Mouse (Mus musculus) lung, embryonic 14.5 days (tissue): ENCODE results near the gene Efnb3. TPM values are rescaled to one million over a fixed set of nuclear protein-coding genes. Genes with fewer than 3 reads are reported as not detected.

Experiments used
- ATAC-seq: fragments of 200-750 bp; cut with Nextera tagmentation; 2 replicates; pipeline ENCODE4 v1.8.0; 2017; ENCODE audit warnings: mild to moderate bottlenecking, moderate TSS enrichment, moderate library complexity; ENCODE audit not compliant: insufficient read depth
- DNase-seq: peaks from one replicate; pipeline ENCODE4 v3.0.0-alpha.2; 2015
- H3K27ac ChIP-seq: fragments of 300-500 bp; sonication (generic); 2 replicates; pipeline ENCODE4 v1.5.1; 2014; ENCODE audit warnings: low read depth, mild to moderate bottlenecking, moderate library complexity
- H3K27me3 ChIP-seq: fragments of 300-500 bp; sonication (generic); 2 replicates; pipeline ENCODE4 v1.6.1; 2014; ENCODE audit warnings: low read length, control low read depth; ENCODE audit not compliant: insufficient read depth
- H3K36me3 ChIP-seq: fragments of 300-500 bp; sonication (generic); 2 replicates; pipeline ENCODE4 v1.6.1; 2014; ENCODE audit warnings: control low read depth; ENCODE audit not compliant: insufficient read depth
- H3K4me1 ChIP-seq: fragments of 300-500 bp; sonication (generic); 2 replicates; pipeline ENCODE4 v1.6.1; 2014; ENCODE audit warnings: antibody characterized with exemption, control low read depth; ENCODE audit not compliant: insufficient read depth
- H3K4me2 ChIP-seq: fragments of 300-500 bp; sonication (generic); 2 replicates; pipeline ENCODE4 v1.6.1; 2014; ENCODE audit warnings: mild to moderate bottlenecking
- H3K4me3 ChIP-seq: fragments of 300-500 bp; sonication (generic); 2 replicates; pipeline ENCODE4 v1.5.1; 2014; ENCODE audit warnings: low read depth, low read length
- H3K9ac ChIP-seq: fragments of 300-500 bp; sonication (generic); 2 replicates; pipeline ENCODE4 v1.6.1; 2014
- H3K9me3 ChIP-seq: fragments of 300-500 bp; sonication (generic); 2 replicates; pipeline ENCODE4 v1.6.1; 2016; ENCODE audit warnings: low read depth, low read length, control low read depth
- CTCF ChIP-seq: IDR thresholded peaks from 2 replicates; pipeline ENCODE4 v1.5.1; 2016; ENCODE audit warnings: antibody characterized with exemption, low read depth
- WGBS: fragments of 180-500 bp; shearing (Covaris S2); extraction: QIAGEN DNeasy Blood & Tissue Kit; methylation state at CpG from one replicate; pipeline ENCODE4 v1.1.7; 2014; 5-methylcytosine and 5-hydroxymethylcytosine counted together
- polyA plus RNA-seq: library from polyadenylated mRNA; unstranded; fragments of >200 nt; fragmentation: Nextera tagmentation; extraction: Ambion mirVana; gene quantifications from 2 replicates; pipeline ENCODE4 v1.2.1, GENCODE M21; 2014

Efnb3 gene
- polyA plus RNA-seq, 1 experiment from 2014 or later = 2.8 TPM

DNA sequence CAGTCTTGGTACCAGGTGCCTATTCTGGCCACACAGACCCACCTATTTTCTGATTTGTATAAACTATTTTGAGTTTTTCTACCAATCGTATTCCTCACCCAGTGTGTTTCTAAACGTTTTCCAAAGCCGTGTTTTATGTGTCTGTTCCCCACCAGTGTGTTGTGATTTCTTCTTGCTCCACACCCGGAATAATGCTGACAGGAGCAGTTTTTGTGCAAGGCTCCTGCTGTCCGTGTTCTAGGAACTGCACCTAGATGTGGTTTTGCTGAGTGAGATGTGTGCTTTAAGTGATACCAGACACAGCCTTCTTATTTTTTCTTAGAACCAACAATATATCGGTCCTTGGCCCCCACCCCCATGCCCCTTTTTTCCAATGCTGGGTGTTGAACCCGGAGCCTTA lies 24.0 kb upstream of the Efnb3 start:
- Histone ChIP-seq H3K27ac (no peak overlapping the region), H3K9ac (no peak overlapping the region), H3K4me3 (no peak overlapping the region), H3K36me3 (peaks cover 44% of the 10 kb centered on the region), H3K4me1 (peaks cover 4% of the 10 kb centered on the region; the same call in 1 of the 2 replicates), H3K9me3 (no peaks in the 10 kb centered on the region), H3K27me3 (no peaks in the 10 kb centered on the region), H3K4me2 (no peak overlapping the region)
- DNase-seq (no peak), ATAC-seq (no peak)
- TF ChIP-seq CTCF = no peak
- 80% methylated on average over 7 of the region's 7 CpGs for WGBS

DNA sequence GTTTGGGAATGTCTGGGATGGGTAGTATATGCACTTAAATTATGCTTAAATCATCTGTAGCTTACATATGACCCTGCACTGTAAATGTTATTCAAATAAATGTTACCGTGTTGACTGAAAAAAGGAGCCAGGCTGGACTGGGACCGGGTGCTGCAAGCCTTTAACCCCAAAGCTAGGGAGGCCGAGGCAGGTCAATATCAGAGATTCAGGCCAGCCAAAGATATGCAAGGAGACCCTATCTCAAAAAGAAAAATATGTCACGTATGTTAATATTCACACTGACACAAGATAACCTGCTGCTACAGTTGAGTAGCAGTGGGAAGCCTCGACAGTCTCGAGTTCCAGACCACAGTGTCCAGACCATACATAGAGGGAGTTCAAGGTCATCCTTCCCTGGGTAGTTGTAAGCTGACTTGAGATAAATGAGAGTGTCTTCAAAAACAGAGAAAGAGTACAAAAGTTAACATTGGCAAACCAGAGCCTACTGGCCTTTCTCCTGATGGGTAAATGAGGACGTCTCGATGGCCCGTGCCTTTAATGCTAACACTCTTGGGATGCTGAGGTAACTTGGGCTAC lies 22.3 kb upstream of the Efnb3 start:
- TF ChIP-seq CTCF = no peak
- DNase-seq (no peak), ATAC-seq (no peak)
- Histone ChIP-seq H3K9me3 (no peaks in the 10 kb centered on the region), H3K36me3 (peaks cover 27% of the 10 kb centered on the region), H3K27me3 (no peaks in the 10 kb centered on the region), H3K4me3 (peak overlapping the region; percentile 84), H3K9ac (peak overlapping the region; percentile 76), H3K4me1 (peaks cover 11% of the 10 kb centered on the region), H3K4me2 (peak overlapping the region; percentile 63), H3K27ac (no peak overlapping the region; the same call in 1 of the 2 replicates)
- 57% methylated on average over 9 of the region's 9 CpGs for WGBS

DNA sequence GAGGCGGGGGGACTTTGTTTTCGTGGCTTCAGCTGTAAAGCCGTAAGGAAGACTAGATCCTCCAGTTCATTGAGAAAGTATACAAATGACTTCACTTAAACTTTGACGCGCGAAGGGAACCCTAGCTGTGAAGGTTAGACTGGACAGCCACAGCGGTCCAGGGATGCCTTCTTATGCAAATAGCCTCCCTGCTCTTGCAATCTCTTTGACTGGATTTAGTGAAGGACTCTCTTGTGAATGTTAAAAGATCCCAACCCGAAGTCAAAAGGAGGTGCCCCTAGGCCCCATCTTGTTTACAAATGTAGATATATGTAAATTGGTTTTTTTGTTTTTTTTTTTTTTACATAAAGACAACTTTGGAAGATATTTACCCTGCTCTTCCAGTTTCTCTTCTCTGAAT lies 21.8 kb upstream of the Efnb3 start:
- 2% methylated on average over 8 of the region's 8 CpGs for WGBS
- H3K9ac ChIP-seq = peak overlapping the region; percentile 76
- H3K4me2 ChIP-seq = peak overlapping the region; percentile 63
- peak; percentile 53 for DNase-seq
- H3K27me3 ChIP-seq = no peaks in the 10 kb centered on the region
- H3K9me3 ChIP-seq = no peaks in the 10 kb centered on the region
- H3K4me3 ChIP-seq = peak overlapping the region; percentile 84
- no peak for TF ChIP-seq CTCF
- peak overlapping the region; percentile 91 for H3K27ac ChIP-seq
- peaks cover 11% of the 10 kb centered on the region for H3K4me1 ChIP-seq
- peaks cover 26% of the 10 kb centered on the region for H3K36me3 ChIP-seq
- no peak for ATAC-seq

DNA sequence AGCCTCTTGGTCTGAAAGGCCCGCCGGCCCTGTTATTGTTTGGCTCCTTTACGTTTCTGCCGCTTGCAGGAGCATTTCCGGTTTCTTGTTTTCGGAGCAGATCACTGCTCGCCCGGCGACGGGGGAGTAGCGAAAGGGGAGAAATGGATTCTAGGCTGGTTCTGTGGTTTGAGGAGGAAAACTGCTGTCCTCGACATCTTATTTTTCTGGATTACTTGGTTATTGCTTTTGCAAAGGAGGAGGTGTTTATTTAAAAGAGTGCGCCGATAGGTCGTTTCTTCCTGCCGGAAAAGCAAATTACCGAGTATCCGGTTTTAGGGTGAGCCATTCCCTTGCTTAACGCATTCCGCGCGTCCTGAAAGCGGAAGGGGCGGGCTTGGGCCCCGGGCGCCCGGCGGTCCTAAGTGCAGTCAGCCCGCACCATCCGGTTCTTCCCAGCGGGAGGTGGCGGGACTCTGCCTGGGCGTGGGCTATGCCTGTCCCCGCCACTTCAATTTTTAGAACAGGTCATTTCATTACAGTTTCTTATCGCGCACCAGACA lies 21.2 kb upstream of the Efnb3 start:
- ATAC-seq (peak; percentile 82), DNase-seq (peak; percentile 97)
- Histone ChIP-seq H3K9me3 (no peaks in the 10 kb centered on the region), H3K9ac (peak overlapping the region; percentile 76), H3K27me3 (no peaks in the 10 kb centered on the region), H3K36me3 (peaks cover 27% of the 10 kb centered on the region), H3K4me2 (peak overlapping the region; percentile 63), H3K27ac (peak overlapping the region; percentile 91), H3K4me1 (peaks cover 11% of the 10 kb centered on the region), H3K4me3 (peak overlapping the region; percentile 84)
- under 1% methylated on average over 36 of the region's 36 CpGs for WGBS
- TF ChIP-seq CTCF = no peak

DNA sequence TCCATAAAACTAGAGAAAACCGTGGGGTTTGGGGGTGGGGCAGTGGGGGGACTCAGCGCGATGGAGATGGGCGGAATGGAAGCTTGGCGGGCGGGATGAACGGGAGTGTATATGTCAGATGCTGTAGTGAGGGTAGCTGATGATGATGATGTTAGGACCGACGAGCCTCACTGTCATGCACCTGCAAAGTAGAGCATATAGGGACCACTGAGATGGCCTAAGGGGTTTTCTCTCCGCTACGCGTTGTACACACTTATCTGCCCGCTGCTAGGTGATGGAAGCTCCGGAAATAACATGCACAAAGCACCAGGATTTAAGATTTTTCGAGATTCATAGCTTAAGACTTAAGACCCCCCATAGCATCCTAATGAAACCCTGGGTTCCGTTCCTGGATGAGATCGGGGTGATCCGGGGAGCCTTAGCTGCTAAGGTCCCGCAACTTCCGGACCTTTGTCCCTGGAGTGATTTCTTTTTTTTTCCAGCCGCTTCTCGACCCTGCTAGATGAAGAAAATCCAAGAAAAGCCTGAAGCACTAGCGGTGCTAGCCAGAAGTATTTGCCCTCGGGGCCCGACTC lies 20.7 kb upstream of the Efnb3 start:
- TF ChIP-seq CTCF = no peak
- peak; percentile 4; the same call in 1 of the 2 replicates for ATAC-seq
- under 1% methylated on average over 25 of the region's 25 CpGs for WGBS

DNA sequence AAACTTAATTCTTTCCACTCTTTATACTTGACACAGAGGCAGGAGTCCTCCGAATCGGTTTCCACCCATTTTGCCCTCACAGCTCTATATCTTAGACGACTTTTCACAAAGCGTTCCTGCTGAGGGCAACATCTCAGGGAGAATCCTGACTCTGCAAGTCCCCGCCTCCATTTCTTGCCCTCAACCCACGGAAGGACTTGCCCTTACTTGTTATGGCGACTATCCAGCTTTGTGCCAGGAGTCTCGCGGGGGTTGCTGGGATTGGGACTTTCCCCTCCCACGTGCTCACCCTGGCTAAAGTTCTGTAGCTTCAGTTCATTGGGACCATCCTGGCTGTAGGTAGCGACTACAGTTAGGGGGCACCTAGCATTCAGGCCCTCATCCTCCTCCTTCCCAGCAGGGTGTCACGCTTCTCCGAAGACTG lies 20.1 kb upstream of the Efnb3 start, which contains the start of the genes Wrap53 and Trp53:
Wrap53 (minus strand) TSS at position 165 of the 424 bp plus-strand sequence.
Trp53 (plus strand) TSS at position 269 of the 424 bp plus-strand sequence.
- H3K27ac ChIP-seq = peak within 1 kb of the TSS; percentile 91
- no peak for TF ChIP-seq CTCF

More for the DNA sequence above, 20.7 kb upstream of the Efnb3 start:
- Histone ChIP-seq H3K9me3 (no peaks in the 10 kb centered on the region), H3K4me2 (peak overlapping the region; percentile 63), H3K9ac (peak overlapping the region; percentile 76), H3K4me1 (peaks cover 11% of the 10 kb centered on the region), H3K27me3 (no peaks in the 10 kb centered on the region), H3K27ac (peak overlapping the region; percentile 91), H3K36me3 (peaks cover 29% of the 10 kb centered on the region), H3K4me3 (peak overlapping the region; percentile 84)
- peak; percentile 34 for DNase-seq

More for the DNA sequence above, 20.1 kb upstream of the Efnb3 start, which contains the start of the genes Wrap53 and Trp53:
- Histone ChIP-seq H3K4me3 (peak within 1 kb of the TSS; percentile 84), H3K9ac (peak within 1 kb of the TSS; percentile 85), H3K4me2 (peak within 1 kb of the TSS; percentile 92), H3K9me3 (no peaks in the 10 kb centered on the region), H3K27me3 (no peaks in the 10 kb centered on the region), H3K36me3 (peaks cover 31% of the 10 kb centered on the region), H3K4me1 (peaks cover 11% of the 10 kb centered on the region)
- under 1% methylated on average over 13 of the region's 13 CpGs for whole genome bisulfite sequencing
- DNase-seq = peak; percentile 97
- peak; percentile 58 for ATAC-seq
